Mouse (Mus musculus): ENCODE results near the gene Fam107b. TPM values are rescaled to one million over a fixed set of nuclear protein-coding genes. Genes with fewer than 3 reads are reported as not detected.

Fam107b gene
- polyA plus RNA-seq (2015; fragmentation: Nextera tagmentation; extraction: Ambion mirVana), result 18.3 and 20.1 TPM in 2 replicates

- 66% methylated on average over 12 of the region's 12 CpGs for WGBS (ENCODE audit: insufficient replicate concordance)
- no peak for ATAC-seq (ENCODE audit: insufficient read depth)
These were observed at the start of gene Fam107b for GRCm38 (mm10) chr2:3570186-3570585. Gene Fam107b (plus strand): TSS chr2:3570488.

GRCm38 (mm10) chr2:3522558-3522957 lies 47.7 kb upstream of the Fam107b start:
- WGBS (ENCODE audit: insufficient replicate concordance), result 50% methylated on average over 4 of the region's 4 CpGs
- Histone ChIP-seq H3K9ac (no peak overlapping the region), H3K27me3 (no peaks in the 10 kb centered on the region), H3K4me1 (replicated peaks) (no peaks in the 10 kb centered on the region), H3K27ac (replicated peaks) (no peak overlapping the region), H3K36me3 (replicated peaks) (no peaks in the 10 kb centered on the region), H3K9me3 (replicated peaks) (no peaks in the 10 kb centered on the region), H3K4me3 (replicated peaks) (no peak overlapping the region), H3K4me2 (no peak overlapping the region)
- ATAC-seq (ENCODE audit: insufficient read depth), result no peak

More at GRCm38 (mm10) chr2:3570186-3570585, at the start of gene Fam107b:
- Histone ChIP-seq H3K27ac (replicated peaks) (no peak within 1 kb of the TSS), H3K9ac (no peak within 1 kb of the TSS), H3K4me2 (no peak within 1 kb of the TSS), H3K9me3 (replicated peaks) (no peaks in the 10 kb centered on the region), H3K27me3 (no peaks in the 10 kb centered on the region), H3K36me3 (replicated peaks) (no peaks in the 10 kb centered on the region), H3K4me1 (replicated peaks) (no peaks in the 10 kb centered on the region), H3K4me3 (replicated peaks) (no peak within 1 kb of the TSS)

- 57% methylated on average over 6 of the region's 6 CpGs for WGBS (ENCODE audit: insufficient replicate concordance)
- Histone ChIP-seq H3K27ac (replicated peaks) (no peak overlapping the region), H3K27me3 (no peaks in the 10 kb centered on the region), H3K36me3 (replicated peaks) (no peaks in the 10 kb centered on the region), H3K9me3 (replicated peaks) (no peaks in the 10 kb centered on the region), H3K4me1 (replicated peaks) (no peaks in the 10 kb centered on the region), H3K4me3 (replicated peaks) (no peak overlapping the region), H3K4me2 (no peak overlapping the region), H3K9ac (no peak overlapping the region)
- no peak for ATAC-seq (ENCODE audit: insufficient read depth)
These were observed 44.0 kb upstream of the Fam107b start for GRCm38 (mm10) chr2:3526288-3526687.

- H3K27ac ChIP-seq (replicated peaks), result no peak overlapping the region
- no peaks in the 10 kb centered on the region for H3K27me3 ChIP-seq
- H3K4me1 ChIP-seq (replicated peaks), result 0 out of 2 replicates have a peak, but pooled peaks cover 3% of the 10 kb centered on the region
- no peak for ATAC-seq (ENCODE audit: insufficient read depth)
- H3K4me2 ChIP-seq, result no peak overlapping the region
- no peaks in the 10 kb centered on the region for H3K9me3 ChIP-seq (replicated peaks)
- no peak overlapping the region for H3K4me3 ChIP-seq (replicated peaks)
- 46% methylated on average over 9 of the region's 9 CpGs for WGBS (ENCODE audit: insufficient replicate concordance)
- H3K36me3 ChIP-seq (replicated peaks), result no peaks in the 10 kb centered on the region
- no peak overlapping the region for H3K9ac ChIP-seq
These were observed 28.8 kb upstream of the Fam107b start for GRCm38 (mm10) chr2:3541307-3542079.

- Histone ChIP-seq H3K27me3 (no peaks in the 10 kb centered on the region), H3K27ac (replicated peaks) (no peak overlapping the region), H3K4me3 (replicated peaks) (no peak overlapping the region), H3K4me1 (replicated peaks) (0 out of 2 replicates have a peak, but pooled peaks cover 3% of the 10 kb centered on the region), H3K9ac (no peak overlapping the region), H3K4me2 (no peak overlapping the region), H3K9me3 (replicated peaks) (no peaks in the 10 kb centered on the region), H3K36me3 (replicated peaks) (no peaks in the 10 kb centered on the region)
- ATAC-seq (ENCODE audit: insufficient read depth), result no peak
- WGBS (ENCODE audit: insufficient replicate concordance), result 24% methylated on average over 2 of the region's 2 CpGs
These were observed 24.2 kb upstream of the Fam107b start for GRCm38 (mm10) chr2:3546055-3546454.

GRCm38 (mm10) chr2:3546588-3546987 lies 23.7 kb upstream of the Fam107b start:
- H3K9ac ChIP-seq, result no peak overlapping the region
- H3K9me3 ChIP-seq (replicated peaks), result no peaks in the 10 kb centered on the region
- no peak overlapping the region for H3K27ac ChIP-seq (replicated peaks)
- no peak overlapping the region for H3K4me3 ChIP-seq (replicated peaks)
- 0 out of 2 replicates have a peak, but pooled peaks cover 3% of the 10 kb centered on the region for H3K4me1 ChIP-seq (replicated peaks)
- no peaks in the 10 kb centered on the region for H3K36me3 ChIP-seq (replicated peaks)
- H3K27me3 ChIP-seq, result no peaks in the 10 kb centered on the region
- 7% methylated on average over 4 of the region's 4 CpGs for WGBS (ENCODE audit: insufficient replicate concordance)
- no peak overlapping the region for H3K4me2 ChIP-seq
- ATAC-seq (ENCODE audit: insufficient read depth), result no peak

GRCm38 (mm10) chr2:3570606-3571005 lies 318 bp downstream of the Fam107b start:
- 70% methylated on average over 11 of the region's 11 CpGs for WGBS (ENCODE audit: insufficient replicate concordance)
- H3K27ac ChIP-seq (replicated peaks), result no peak overlapping the region
- no peak overlapping the region for H3K4me2 ChIP-seq
- H3K9ac ChIP-seq, result no peak overlapping the region
- no peaks in the 10 kb centered on the region for H3K9me3 ChIP-seq (replicated peaks)
- no peak overlapping the region for H3K4me3 ChIP-seq (replicated peaks)
- H3K36me3 ChIP-seq (replicated peaks), result no peaks in the 10 kb centered on the region
- H3K4me1 ChIP-seq (replicated peaks), result no peaks in the 10 kb centered on the region
- no peak for ATAC-seq (ENCODE audit: insufficient read depth)
- H3K27me3 ChIP-seq, result no peaks in the 10 kb centered on the region

- Histone ChIP-seq H3K4me2 (no peak overlapping the region), H3K36me3 (replicated peaks) (no peaks in the 10 kb centered on the region), H3K27me3 (no peaks in the 10 kb centered on the region), H3K4me3 (replicated peaks) (no peak overlapping the region), H3K9me3 (replicated peaks) (no peaks in the 10 kb centered on the region), H3K27ac (replicated peaks) (no peak overlapping the region), H3K4me1 (replicated peaks) (no peaks in the 10 kb centered on the region), H3K9ac (no peak overlapping the region)
- 32% methylated on average over 7 of the region's 7 CpGs for WGBS (ENCODE audit: insufficient replicate concordance)
- no peak for ATAC-seq (ENCODE audit: insufficient read depth)
These were observed 3.6 kb downstream of the Fam107b start for GRCm38 (mm10) chr2:3573883-3574282.

- no peaks in the 10 kb centered on the region for H3K27me3 ChIP-seq
- H3K9me3 ChIP-seq (replicated peaks), result no peaks in the 10 kb centered on the region
- no peaks in the 10 kb centered on the region for H3K4me1 ChIP-seq (replicated peaks)
- no peak for ATAC-seq (ENCODE audit: insufficient read depth)
- no peak overlapping the region for H3K27ac ChIP-seq (replicated peaks)
- no peak overlapping the region for H3K9ac ChIP-seq
- H3K4me3 ChIP-seq (replicated peaks), result no peak overlapping the region
- no peak overlapping the region for H3K4me2 ChIP-seq
- no peaks in the 10 kb centered on the region for H3K36me3 ChIP-seq (replicated peaks)
- WGBS (ENCODE audit: insufficient replicate concordance), result 70% methylated on average over 1 of the region's 1 CpGs
These were observed 4.9 kb downstream of the Fam107b start for GRCm38 (mm10) chr2:3575140-3575539.

- H3K4me3 ChIP-seq (replicated peaks), result no peak overlapping the region
- H3K36me3 ChIP-seq (replicated peaks), result no peaks in the 10 kb centered on the region
- no peak overlapping the region for H3K9ac ChIP-seq
- H3K4me2 ChIP-seq, result no peak overlapping the region
- no peaks in the 10 kb centered on the region for H3K4me1 ChIP-seq (replicated peaks)
- no peaks in the 10 kb centered on the region for H3K27me3 ChIP-seq
- no peak for ATAC-seq (ENCODE audit: insufficient read depth)
- no peaks in the 10 kb centered on the region for H3K9me3 ChIP-seq (replicated peaks)
- 37% methylated on average over 1 of the region's 1 CpGs for WGBS (ENCODE audit: insufficient replicate concordance)
- no peak overlapping the region for H3K27ac ChIP-seq (replicated peaks)
These were observed 6.1 kb downstream of the Fam107b start for GRCm38 (mm10) chr2:3576346-3576745.

GRCm38 (mm10) chr2:3577216-3577615 lies 6.9 kb downstream of the Fam107b start:
- WGBS (ENCODE audit: insufficient replicate concordance), result 28% methylated on average over 1 of the region's 1 CpGs
- no peak for ATAC-seq (ENCODE audit: insufficient read depth)

More at GRCm38 (mm10) chr2:3577216-3577615, 6.9 kb downstream of the Fam107b start:
- no peak overlapping the region for H3K4me2 ChIP-seq
- no peak overlapping the region for H3K4me3 ChIP-seq (replicated peaks)
- no peaks in the 10 kb centered on the region for H3K27me3 ChIP-seq
- H3K9ac ChIP-seq, result no peak overlapping the region
- H3K27ac ChIP-seq (replicated peaks), result no peak overlapping the region
- no peaks in the 10 kb centered on the region for H3K36me3 ChIP-seq (replicated peaks)
- H3K4me1 ChIP-seq (replicated peaks), result no peaks in the 10 kb centered on the region
- H3K9me3 ChIP-seq (replicated peaks), result no peaks in the 10 kb centered on the region
